Mouse (Mus musculus): ENCODE measurements around the gene Sipa1.

The Sipa1 gene

GRCm38 (mm10) chr19:5641641-5642040 lies 21.9 kb downstream of the Sipa1 start:
- no peak for DNase-seq (ENCODE audit: low spot score)

- no peak for DNase-seq (ENCODE audit: low spot score)
These were observed 22.5 kb downstream of the Sipa1 start for GRCm38 (mm10) chr19:5641021-5641420.

GRCm38 (mm10) chr19:5640339-5640738 lies 23.2 kb downstream of the Sipa1 start:
- DNase-seq (ENCODE audit: low spot score): peak; percentile 43

- no peak for DNase-seq (ENCODE audit: low spot score)
These were observed 25.0 kb downstream of the Sipa1 start for GRCm38 (mm10) chr19:5638416-5639005.

GRCm38 (mm10) chr19:5637069-5638047 lies 26.1 kb downstream of the Sipa1 start, which contains the start of gene Rela:
TSS of gene Rela (plus strand) at chr19:5637483.
- peak; percentile 84 for DNase-seq (ENCODE audit: low spot score)

GRCm38 (mm10) chr19:5636571-5637041 lies 26.9 kb downstream of the Sipa1 start:
- DNase-seq (ENCODE audit: low spot score): no peak

GRCm38 (mm10) chr19:5636036-5636570 lies 27.4 kb downstream of the Sipa1 start:
- no peak for DNase-seq (ENCODE audit: low spot score)

GRCm38 (mm10) chr19:5632120-5632519 lies 31.4 kb downstream of the Sipa1 start:
- no peak for DNase-seq (ENCODE audit: low spot score)

GRCm38 (mm10) chr19:5629907-5630306 lies 33.6 kb downstream of the Sipa1 start:
- DNase-seq (ENCODE audit: low spot score): no peak

GRCm38 (mm10) chr19:5625311-5625710 lies 38.2 kb downstream of the Sipa1 start:
- DNase-seq (ENCODE audit: low spot score): no peak

GRCm38 (mm10) chr19:5621884-5622283 lies 41.6 kb downstream of the Sipa1 start:
- no peak for DNase-seq (ENCODE audit: low spot score)

GRCm38 (mm10) chr19:5620007-5620406 lies 43.5 kb downstream of the Sipa1 start:
- DNase-seq (ENCODE audit: low spot score): no peak

GRCm38 (mm10) chr19:5614953-5615352 lies 48.6 kb downstream of the Sipa1 start:
- no peak for DNase-seq (ENCODE audit: low spot score)

- DNase-seq (ENCODE audit: low spot score): no peak
These were observed 50.6 kb downstream of the Sipa1 start for GRCm38 (mm10) chr19:5612762-5613411.

- DNase-seq (ENCODE audit: low spot score): no peak
These were observed 51.5 kb downstream of the Sipa1 start for GRCm38 (mm10) chr19:5611973-5612372.

- DNase-seq (ENCODE audit: low spot score): peak; percentile 97
These were observed 53.7 kb downstream of the Sipa1 start, which contains the start of gene Kat5 for GRCm38 (mm10) chr19:5609547-5610404. TSS of gene Kat5 (minus strand) at chr19:5610237.

- DNase-seq (ENCODE audit: low spot score): no peak
These were observed 54.3 kb downstream of the Sipa1 start for GRCm38 (mm10) chr19:5609171-5609546.

GRCm38 (mm10) chr19:5608707-5609106 lies 54.8 kb downstream of the Sipa1 start:
- DNase-seq (ENCODE audit: low spot score): no peak

- DNase-seq (ENCODE audit: low spot score): no peak
These were observed 55.6 kb downstream of the Sipa1 start for GRCm38 (mm10) chr19:5607705-5608410.

- no peak for DNase-seq (ENCODE audit: low spot score)
These were observed 57.3 kb downstream of the Sipa1 start for GRCm38 (mm10) chr19:5606196-5606595.

- no peak for DNase-seq (ENCODE audit: low spot score)
These were observed 58.4 kb downstream of the Sipa1 start for GRCm38 (mm10) chr19:5605126-5605525.
